Mouse (Mus musculus): ENCODE data around the gene Pidd1. TPM values are rescaled to one million over a fixed set of nuclear protein-coding genes. Genes with fewer than 3 reads are reported as not detected.
A peak's percentile ranks its signal among the peaks of the same experiment; 100 is the strongest.

Pidd1 gene
- total and polyA plus RNA-seq, 3 experiments, result 0.37 to 2.0 (median 0.70) TPM

GRCm38 (mm10) chr7:141463824-141464602, 20.2 kb upstream of the Pidd1 start:
- Histone ChIP-seq H3K27ac (peak overlapping the region; percentile 97), H3K79me2 (replicated peaks; ENCODE audit: control insufficient read depth, insufficient read depth, low read length) (no peaks in the 10 kb centered on the region; the same call in 1 of the 2 replicates), H3K4me3 (peak overlapping the region; percentile 83), H3K4me1 (ENCODE audit: control insufficient read depth, insufficient read depth, low read length) (peaks cover 28% of the 10 kb centered on the region), H3K27me3 (ENCODE audit: control insufficient read depth, insufficient read depth, low read length) (no peaks in the 10 kb centered on the region), H3K36me3 (ENCODE audit: control insufficient read depth, insufficient read depth, low read length) (peaks cover 2% of the 10 kb centered on the region; the same call in 1 of the 2 replicates), H3K9ac (ENCODE audit: low read depth, low read length) (peak overlapping the region; percentile 75)
- TF ChIP-seq CTCF (IDR thresholded peaks at IDR 0.05), result no peak
- peak; percentile 90; the same call in 1 of the 2 replicates for TF ChIP-seq EP300 (IDR thresholded peaks at IDR 0.05; ENCODE audit: insufficient read depth, low read depth, low read length)
- TF ChIP-seq POLR2A (IDR thresholded peaks at IDR 0.05; ENCODE audit: insufficient read depth, low read depth, low read length), result peak; percentile 91
- intact Hi-C loops (cut with DNase I), result no loop called here
- DNase-seq, result peak; percentile 81 to 86
- WGBS, result 41% methylated on average over 12 of the region's 12 CpGs

GRCm38 (mm10) chr7:141462333-141462821, 18.6 kb upstream of the Pidd1 start:
- peak in 1 of 2 experiments; percentile 63 for DNase-seq
- peaks cover 5% of the 10 kb centered on the region; the same call in 1 of the 2 replicates for H3K36me3 ChIP-seq (ENCODE audit: control insufficient read depth, insufficient read depth, low read length)
- H3K4me3 ChIP-seq, result peak overlapping the region; percentile 83
- H3K27me3 ChIP-seq (ENCODE audit: control insufficient read depth, insufficient read depth, low read length), result no peaks in the 10 kb centered on the region
- H3K9ac ChIP-seq (ENCODE audit: low read depth, low read length), result peak overlapping the region; percentile 88
- TF ChIP-seq CTCF (IDR thresholded peaks at IDR 0.05), result no peak
- H3K4me1 ChIP-seq (ENCODE audit: control insufficient read depth, insufficient read depth, low read length), result peaks cover 27% of the 10 kb centered on the region
- H3K79me2 ChIP-seq (replicated peaks; ENCODE audit: control insufficient read depth, insufficient read depth, low read length), result no peaks in the 10 kb centered on the region; the same call in 1 of the 2 replicates
- 16% methylated on average over 5 of the region's 5 CpGs for WGBS
- intact Hi-C loops (cut with DNase I), result no loop called here
- H3K27ac ChIP-seq, result peak overlapping the region; percentile 97

- H3K79me2 ChIP-seq (replicated peaks; ENCODE audit: control insufficient read depth, insufficient read depth, low read length), result no peaks in the 10 kb centered on the region; the same call in 1 of the 2 replicates
- H3K4me1 ChIP-seq (ENCODE audit: control insufficient read depth, insufficient read depth, low read length), result peaks cover 29% of the 10 kb centered on the region
- TF ChIP-seq CTCF (IDR thresholded peaks at IDR 0.05), result peak; percentile 61
- TF ChIP-seq EP300 (IDR thresholded peaks at IDR 0.05; ENCODE audit: insufficient read depth, low read depth, low read length), result no peak
- peak in 1 of 2 experiments; percentile 72 for DNase-seq
- peaks cover 5% of the 10 kb centered on the region; the same call in 1 of the 2 replicates for H3K36me3 ChIP-seq (ENCODE audit: control insufficient read depth, insufficient read depth, low read length)
- H3K27me3 ChIP-seq (ENCODE audit: control insufficient read depth, insufficient read depth, low read length), result no peaks in the 10 kb centered on the region
- 1% methylated on average over 59 of the region's 59 CpGs for WGBS
- peak overlapping the region; percentile 88 for H3K9ac ChIP-seq (ENCODE audit: low read depth, low read length)
- intact Hi-C loops (cut with DNase I), result no loop called here
- peak overlapping the region; percentile 83 for H3K4me3 ChIP-seq
- peak overlapping the region; percentile 97 for H3K27ac ChIP-seq
Measured at GRCm38 (mm10) chr7:141461521-141462332, 17.9 kb upstream of the Pidd1 start.

GRCm38 (mm10) chr7:141460391-141461113, 16.7 kb upstream of the Pidd1 start, which contains the start of gene Cracr2b:
Gene Cracr2b (plus strand): TSS chr7:141461094.
- Histone ChIP-seq H3K27ac (peak within 1 kb of the TSS; percentile 97), H3K4me1 (ENCODE audit: control insufficient read depth, insufficient read depth, low read length) (peaks cover 29% of the 10 kb centered on the region)
- peak; percentile 68 to 73 for DNase-seq

GRCm38 (mm10) chr7:141460001-141460390, 16.2 kb upstream of the Pidd1 start:
- H3K36me3 ChIP-seq (ENCODE audit: control insufficient read depth, insufficient read depth, low read length), result peaks cover 5% of the 10 kb centered on the region; the same call in 1 of the 2 replicates
- peak overlapping the region; percentile 97 for H3K27ac ChIP-seq
- H3K4me3 ChIP-seq, result no peak overlapping the region
- intact Hi-C loops (cut with DNase I), result no loop called here
- peak in 1 of 2 experiments; percentile 38 for DNase-seq
- H3K27me3 ChIP-seq (ENCODE audit: control insufficient read depth, insufficient read depth, low read length), result no peaks in the 10 kb centered on the region
- TF ChIP-seq CTCF (IDR thresholded peaks at IDR 0.05) (no peak), POLR2A (IDR thresholded peaks at IDR 0.05; ENCODE audit: insufficient read depth, low read depth, low read length) (no peak), EP300 (IDR thresholded peaks at IDR 0.05; ENCODE audit: insufficient read depth, low read depth, low read length) (no peak)
- H3K79me2 ChIP-seq (replicated peaks; ENCODE audit: control insufficient read depth, insufficient read depth, low read length), result no peaks in the 10 kb centered on the region; the same call in 1 of the 2 replicates
- WGBS, result 49% methylated on average over 5 of the region's 5 CpGs
- peaks cover 26% of the 10 kb centered on the region for H3K4me1 ChIP-seq (ENCODE audit: control insufficient read depth, insufficient read depth, low read length)
- H3K9ac ChIP-seq (ENCODE audit: low read depth, low read length), result no peak overlapping the region

More at GRCm38 (mm10) chr7:141460391-141461113, 16.7 kb upstream of the Pidd1 start, which contains the start of gene Cracr2b:
- peak; percentile 52 for TF ChIP-seq POLR2A (IDR thresholded peaks at IDR 0.05; ENCODE audit: insufficient read depth, low read depth, low read length)
- 0 out of 2 replicates have a peak, but pooled peaks have one; percentile 17 for TF ChIP-seq EP300 (IDR thresholded peaks at IDR 0.05; ENCODE audit: insufficient read depth, low read depth, low read length)
- TF ChIP-seq CTCF (IDR thresholded peaks at IDR 0.05), result no peak
- peak within 1 kb of the TSS; percentile 88 for H3K9ac ChIP-seq (ENCODE audit: low read depth, low read length)
- intact Hi-C loops (cut with DNase I), result no loop called here
- H3K36me3 ChIP-seq (ENCODE audit: control insufficient read depth, insufficient read depth, low read length), result peaks cover 5% of the 10 kb centered on the region; the same call in 1 of the 2 replicates
- 49% methylated on average over 15 of the region's 15 CpGs for WGBS
- H3K79me2 ChIP-seq (replicated peaks; ENCODE audit: control insufficient read depth, insufficient read depth, low read length), result no peaks in the 10 kb centered on the region; the same call in 1 of the 2 replicates
- H3K27me3 ChIP-seq (ENCODE audit: control insufficient read depth, insufficient read depth, low read length), result no peaks in the 10 kb centered on the region
- H3K4me3 ChIP-seq, result peak within 1 kb of the TSS; percentile 83

Measured in heart, adult 2 months (tissue).